Mouse (Mus musculus) G1E (cell line): ENCODE data around the gene Aldh6a1.

Experiments used
- CTCF ChIP-seq: IDR thresholded peaks from 2 replicates; pipeline ENCODE4 v1.5.1; 2012; ENCODE audit warnings: low read depth, low read length, inconsistent platforms, mixed read lengths
- GATA1 ChIP-seq: IDR thresholded peaks from 2 replicates; pipeline ENCODE4 v1.6.1; 2012; ENCODE audit warnings: borderline replicate concordance, low read length, inconsistent platforms, mixed read lengths

- TF ChIP-seq CTCF, result no peak
- TF ChIP-seq GATA1, result no peak
Measured at GRCm38 (mm10) chr12:84399663-84400062, 51.1 kb downstream of the Aldh6a1 start.
